Mouse (Mus musculus): Measurements from ENCODE around the gene Capg. TPM values are rescaled to one million over a fixed set of nuclear protein-coding genes. Genes with fewer than 3 reads are reported as not detected.

The Capg gene
- total and polyA plus RNA-seq, 3 experiments, result 241 to 283 TPM; not detected in 1

DNA sequence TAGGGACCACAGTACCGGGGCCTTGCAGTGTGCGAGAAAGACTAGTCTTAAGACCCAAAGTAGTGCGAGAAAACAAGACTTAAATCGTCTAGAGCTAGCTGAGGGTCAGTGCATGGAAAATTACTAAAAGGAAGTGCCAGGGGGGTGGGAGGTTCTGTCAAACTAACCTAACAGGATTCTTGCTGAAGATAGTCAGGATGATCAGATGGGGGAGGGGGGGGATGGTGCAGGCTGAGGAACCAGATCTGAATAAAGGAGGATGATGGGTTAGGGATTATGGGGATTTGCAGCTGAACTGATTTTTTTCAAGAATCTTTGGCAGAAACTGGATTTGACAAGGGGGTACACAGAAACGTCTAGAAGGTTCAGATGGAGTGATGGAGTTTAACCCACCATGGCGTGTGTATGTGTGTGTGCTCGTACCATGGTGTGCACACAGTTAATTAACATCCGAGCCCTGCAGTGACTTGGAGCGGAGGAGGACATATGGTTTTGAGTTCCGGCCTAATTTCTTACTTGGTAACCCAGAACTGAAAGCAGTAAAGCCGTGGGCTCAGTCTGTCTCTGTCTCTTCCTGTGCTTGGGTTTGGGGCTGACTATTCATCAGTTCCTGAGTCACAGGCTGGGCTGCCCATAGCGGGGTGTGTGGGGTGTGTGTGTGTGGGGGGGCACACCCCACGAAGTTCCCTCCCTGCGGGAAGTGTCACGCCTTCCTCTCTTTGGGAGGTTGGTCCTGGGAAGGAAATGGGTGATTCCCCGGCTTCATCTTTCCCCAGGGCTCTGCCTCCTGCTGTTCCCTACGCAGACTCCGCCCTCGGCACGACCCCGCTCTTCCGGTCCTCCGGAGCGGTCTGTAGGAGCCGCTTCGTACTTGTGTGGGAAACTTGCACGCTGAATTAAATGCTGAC is 8.2 kb downstream of the Capg start:
- H3K9ac ChIP-seq (ENCODE audit: control insufficient read depth, low read depth, low read length, poor library complexity, severe bottlenecking), result peak overlapping the region; percentile 77
- peaks cover 0 to 35% of the 10 kb centered on the region in 2 experiments; a peak in 2 of 4 replicates for H3K36me3 ChIP-seq (ENCODE audit: control insufficient read depth in 1 of 2, insufficient read depth in 2 of 2, low read length in 2 of 2)
- DNase-seq (ENCODE audit: low read depth, low spot score), result peak; percentile 79
- H3K4me1 ChIP-seq (ENCODE audit: control insufficient read depth in 1 of 2, insufficient read depth in 2 of 2, low read length in 2 of 2), result peaks cover 28 to 45% of the 10 kb centered on the region in 2 experiments
- H3K4me3 ChIP-seq (ENCODE audit: control insufficient read depth in 1 of 2, insufficient read depth in 1 of 2, low read depth in 2 of 2, low read length in 2 of 2), result peak overlapping the region; percentile 49 to 72
- H3K27me3 ChIP-seq (ENCODE audit: control insufficient read depth in 1 of 2, insufficient read depth in 2 of 2, low read length in 2 of 2), result no peaks in the 10 kb centered on the region
- no peaks in the 10 kb centered on the region for H3K9me3 ChIP-seq (replicated peaks; ENCODE audit: insufficient read depth, low read length)
- H3K27ac ChIP-seq (ENCODE audit: control insufficient read depth, low read depth, low read length), result peak overlapping the region; percentile 76
- H3K79me2 ChIP-seq (ENCODE audit: control insufficient read depth, insufficient read depth, low read length, poor library complexity), result peaks cover 23% of the 10 kb centered on the region
- TF ChIP-seq HCFC1 (IDR thresholded peaks at IDR 0.05; ENCODE audit: low read depth, low read length) (peak; percentile 34), UBTF (IDR thresholded peaks at IDR 0.05; ENCODE audit: borderline replicate concordance, insufficient read depth, low read depth, low read length) (no peak), USF1 (IDR thresholded peaks at IDR 0.05; ENCODE audit: low read depth, low read length) (no peak), MAX (IDR thresholded peaks at IDR 0.05; ENCODE audit: low read length) (no peak), POLR2AphosphoS5 (IDR thresholded peaks at IDR 0.05; ENCODE audit: borderline replicate concordance, low read depth, low read length) (no peak), ELF1 (IDR thresholded peaks at IDR 0.05; ENCODE audit: low read depth, low read length) (peak; percentile 60; the same call in 1 of the 2 replicates), GATA1 (IDR thresholded peaks at IDR 0.05; ENCODE audit: low read depth, low read length) (no peak), TBP (IDR thresholded peaks at IDR 0.05; ENCODE audit: low read depth, low read length) (0 out of 2 replicates have a peak, but pooled peaks have one; percentile 1), RAD21 (IDR thresholded peaks at IDR 0.05; ENCODE audit: low read depth, low read length) (no peak), MEF2A (IDR thresholded peaks at IDR 0.05; ENCODE audit: extremely low read depth, insufficient replicate concordance, low read depth, low read length, poor library complexity, severe bottlenecking) (no peak), MAFK (IDR thresholded peaks at IDR 0.05; ENCODE audit: borderline replicate concordance, low read depth, low read length) (no peak), TAL1 (IDR thresholded peaks at IDR 0.05; ENCODE audit: low read length) (no peak), RCOR1 (IDR thresholded peaks at IDR 0.05; ENCODE audit: low read depth, low read length) (peak; percentile 34), NRF1 (IDR thresholded peaks at IDR 0.05; ENCODE audit: insufficient read depth, low read depth, low read length, poor library complexity, severe bottlenecking) (peak; percentile 50; the same call in 1 of the 2 replicates), EP300 (IDR thresholded peaks at IDR 0.05; ENCODE audit: low read depth in 1 of 2, low read length in 2 of 2) (0 out of 4 replicates have a peak, but pooled peaks have one; percentile 6 to 13), SMC3 (IDR thresholded peaks at IDR 0.05; ENCODE audit: low read depth, low read length) (0 out of 2 replicates have a peak, but pooled peaks have one; percentile 6), BHLHE40 (IDR thresholded peaks at IDR 0.05; ENCODE audit: borderline replicate concordance, low read depth, low read length) (peak; percentile 20; the same call in 1 of the 2 replicates), KAT2A (conservative IDR thresholded peaks at IDR 0.05; ENCODE audit: low read depth, low read length) (no peak), CHD1 (IDR thresholded peaks at IDR 0.05; ENCODE audit: low read depth, low read length) (no peak), MXI1 (IDR thresholded peaks at IDR 0.05; ENCODE audit: low read depth, low read length) (peak; percentile 56), USF2 (IDR thresholded peaks at IDR 0.05; ENCODE audit: borderline replicate concordance in 1 of 2, insufficient read depth in 1 of 2, low read depth in 1 of 2, low read length in 2 of 2) (no peak), E2F4 (IDR thresholded peaks at IDR 0.05; ENCODE audit: borderline replicate concordance, low read depth, low read length) (peak; percentile 27; the same call in 1 of the 2 replicates), ZNF384 (IDR thresholded peaks at IDR 0.05; ENCODE audit: low read depth, low read length) (no peak), CTCF (IDR thresholded peaks at IDR 0.05 in 2 of 3, conservative IDR thresholded peaks at IDR 0.05 in 1 of 3; ENCODE audit: control insufficient read depth in 1 of 3, insufficient read depth in 1 of 3, low read depth in 2 of 3, low read length in 3 of 3, poor library complexity in 1 of 3, severe bottlenecking in 1 of 3) (no peak), ZMIZ1 (IDR thresholded peaks at IDR 0.05; ENCODE audit: low read depth, low read length) (no peak), JUND (IDR thresholded peaks at IDR 0.05; ENCODE audit: low read depth, low read length) (no peak), MAZ (IDR thresholded peaks at IDR 0.05; ENCODE audit: low read depth, low read length) (0 out of 2 replicates have a peak, but pooled peaks have one; percentile 23), MYB (IDR thresholded peaks at IDR 0.05; ENCODE audit: low read depth, low read length) (no peak), ZKSCAN1 (IDR thresholded peaks at IDR 0.05; ENCODE audit: low read depth, low read length) (no peak), ZC3H11A (IDR thresholded peaks at IDR 0.05; ENCODE audit: low read depth, low read length) (no peak), CHD2 (IDR thresholded peaks at IDR 0.05; ENCODE audit: low read length) (peak; percentile 26; the same call in 1 of the 2 replicates), POLR2AphosphoS2 (IDR thresholded peaks at IDR 0.05; ENCODE audit: low read length) (no peak), ETS1 (IDR thresholded peaks at IDR 0.05; ENCODE audit: low read depth, low read length) (peak; percentile 13; the same call in 1 of the 2 replicates), POLR2A (IDR thresholded peaks at IDR 0.05; ENCODE audit: control insufficient read depth in 1 of 2, insufficient read depth in 1 of 2, low read depth in 1 of 2, low read length in 2 of 2, poor library complexity in 1 of 2) (peak in 1 of 2 experiments; percentile 54; a peak in 1 of 4 replicates)
